Mouse (Mus musculus): Measurements from ENCODE around the gene Asap2.

- no peak for TF ChIP-seq POLR2A (IDR thresholded peaks at IDR 0.05; ENCODE audit: control insufficient read depth, extremely low read depth, insufficient read depth, low read length, poor library complexity)
- no peak for TF ChIP-seq CTCF (IDR thresholded peaks at IDR 0.05; ENCODE audit: borderline replicate concordance, control insufficient read depth, extremely low read depth, insufficient read depth, low read length, poor library complexity)
Observed at GRCm38 (mm10) chr12:21171776-21172490, 181.7 kb downstream of the Asap2 start.

Data from thymus, adult 2 months (tissue).